Mouse (Mus musculus): ENCODE data around the gene Gm5767. TPM values are rescaled to one million over a fixed set of nuclear protein-coding genes. Genes with fewer than 3 reads are reported as not detected.

Gene Gm5767
- polyA plus RNA-seq, 1 experiment from 2014 or later: not detected

DNA sequence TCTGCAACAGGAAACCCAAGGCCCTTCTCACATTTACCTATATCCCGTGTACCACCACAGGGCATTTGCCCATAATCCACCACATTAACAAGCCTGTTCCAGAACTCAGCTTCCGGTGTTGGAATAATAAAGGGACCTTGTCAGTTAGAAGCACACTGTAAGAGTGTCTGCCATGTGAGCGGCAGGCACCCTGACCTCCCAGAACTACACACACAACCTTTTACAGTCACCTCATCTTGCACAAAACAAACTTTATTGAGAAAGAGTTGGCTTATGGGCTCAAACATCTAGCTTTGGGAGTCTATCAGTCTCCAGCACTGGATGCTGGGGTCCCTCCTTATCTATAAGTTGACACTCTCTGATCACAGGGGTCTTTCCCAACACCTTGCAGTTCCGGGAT is 22.2 kb upstream of the Gm5767 start:
- 87% methylated on average over 4 of the region's 4 CpGs for WGBS
- no peak for ATAC-seq (replicated peaks; ENCODE audit: low FRiP score)

GRCm38 (mm10) chr16:8658764-8659163 is 21.8 kb upstream of the Gm5767 start:
- H3K36me3 ChIP-seq: peaks cover 91% of the 10 kb centered on the region
- H3K4me2 ChIP-seq: no peak overlapping the region
- no peak for ATAC-seq (replicated peaks; ENCODE audit: low FRiP score)
- H3K4me1 ChIP-seq: peaks cover 3% of the 10 kb centered on the region; the same call in 1 of the 2 replicates
- H3K27me3 ChIP-seq: no peaks in the 10 kb centered on the region
- no peak overlapping the region for H3K4me3 ChIP-seq (replicated peaks)
- WGBS: 94% methylated on average over 4 of the region's 4 CpGs
- no peak overlapping the region for H3K9ac ChIP-seq
- no peak overlapping the region for H3K27ac ChIP-seq
- H3K9me3 ChIP-seq (replicated peaks): no peaks in the 10 kb centered on the region

More for the DNA sequence above, 22.2 kb upstream of the Gm5767 start:
- H3K9ac ChIP-seq: no peak overlapping the region
- peaks cover 92% of the 10 kb centered on the region for H3K36me3 ChIP-seq
- H3K4me1 ChIP-seq: no peaks in the 10 kb centered on the region; the same call in 1 of the 2 replicates
- H3K4me3 ChIP-seq (replicated peaks): no peak overlapping the region
- no peaks in the 10 kb centered on the region for H3K9me3 ChIP-seq (replicated peaks)
- no peak overlapping the region for H3K4me2 ChIP-seq
- no peak overlapping the region for H3K27ac ChIP-seq
- no peaks in the 10 kb centered on the region for H3K27me3 ChIP-seq

DNA sequence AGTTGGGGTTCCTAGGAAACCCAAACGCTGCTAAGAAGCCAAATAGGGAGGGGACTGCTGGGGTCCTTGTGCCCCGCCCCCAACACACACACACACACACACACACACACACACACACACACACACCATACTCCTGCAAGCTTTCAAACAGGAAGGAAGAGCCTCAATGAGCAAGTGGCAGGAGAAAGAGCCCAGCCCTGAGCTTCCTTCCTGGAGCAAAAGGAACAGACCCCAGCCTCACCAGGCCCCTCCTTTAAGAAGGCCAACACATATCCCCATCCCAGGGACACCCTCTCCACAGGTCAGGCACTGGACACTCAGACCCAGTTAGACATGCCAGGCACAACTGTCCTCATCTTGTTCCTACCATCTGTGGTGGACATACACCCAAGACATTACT is 17.5 kb upstream of the Gm5767 start:
- H3K4me1 ChIP-seq: peaks cover 36% of the 10 kb centered on the region

GRCm38 (mm10) chr16:8663606-8664539 is 16.7 kb upstream of the Gm5767 start:
- no peaks in the 10 kb centered on the region for H3K9me3 ChIP-seq (replicated peaks)
- peaks cover 43% of the 10 kb centered on the region for H3K36me3 ChIP-seq
- no peak overlapping the region for H3K9ac ChIP-seq
- H3K27ac ChIP-seq: 0 out of 2 replicates have a peak overlapping the region, but pooled peaks have one; percentile 32
- H3K27me3 ChIP-seq: no peaks in the 10 kb centered on the region
- WGBS: 69% methylated on average over 24 of the region's 24 CpGs
- H3K4me3 ChIP-seq (replicated peaks): no peak overlapping the region
- H3K4me1 ChIP-seq: peaks cover 44% of the 10 kb centered on the region
- no peak for ATAC-seq (replicated peaks; ENCODE audit: low FRiP score)
- no peak overlapping the region for H3K4me2 ChIP-seq

More for the DNA sequence above, 17.5 kb upstream of the Gm5767 start:
- no peak overlapping the region for H3K4me3 ChIP-seq (replicated peaks)
- H3K27me3 ChIP-seq: no peaks in the 10 kb centered on the region
- 0 out of 2 replicates have a peak overlapping the region, but pooled peaks have one; percentile 32 for H3K27ac ChIP-seq
- 59% methylated on average over 2 of the region's 2 CpGs for WGBS
- no peaks in the 10 kb centered on the region for H3K9me3 ChIP-seq (replicated peaks)
- H3K9ac ChIP-seq: no peak overlapping the region
- no peak for ATAC-seq (replicated peaks; ENCODE audit: low FRiP score)
- H3K36me3 ChIP-seq: peaks cover 52% of the 10 kb centered on the region
- H3K4me2 ChIP-seq: no peak overlapping the region

GRCm38 (mm10) chr16:8665367-8665766 is 15.2 kb upstream of the Gm5767 start:
- 78% methylated on average over 5 of the region's 5 CpGs for WGBS

GRCm38 (mm10) chr16:8666452-8666851 is 14.1 kb upstream of the Gm5767 start:
- 0 out of 2 replicates have a peak overlapping the region, but pooled peaks have one; percentile 23 for H3K9ac ChIP-seq
- peaks cover 69% of the 10 kb centered on the region for H3K4me1 ChIP-seq
- peaks cover 21% of the 10 kb centered on the region for H3K36me3 ChIP-seq
- 46% methylated on average over 2 of the region's 2 CpGs for WGBS
- ATAC-seq (replicated peaks; ENCODE audit: low FRiP score): no peak
- H3K9me3 ChIP-seq (replicated peaks): no peaks in the 10 kb centered on the region
- no peaks in the 10 kb centered on the region for H3K27me3 ChIP-seq
- H3K4me3 ChIP-seq (replicated peaks): no peak overlapping the region
- peak overlapping the region; percentile 22; the same call in 1 of the 2 replicates for H3K27ac ChIP-seq
- H3K4me2 ChIP-seq: no peak overlapping the region

More at GRCm38 (mm10) chr16:8665367-8665766, 15.2 kb upstream of the Gm5767 start:
- no peak overlapping the region for H3K4me3 ChIP-seq (replicated peaks)
- H3K27me3 ChIP-seq: no peaks in the 10 kb centered on the region
- no peak overlapping the region for H3K4me2 ChIP-seq
- no peak overlapping the region for H3K27ac ChIP-seq
- no peak for ATAC-seq (replicated peaks; ENCODE audit: low FRiP score)
- H3K36me3 ChIP-seq: peaks cover 28% of the 10 kb centered on the region
- H3K9ac ChIP-seq: no peak overlapping the region
- no peaks in the 10 kb centered on the region for H3K9me3 ChIP-seq (replicated peaks)
- peaks cover 59% of the 10 kb centered on the region for H3K4me1 ChIP-seq

GRCm38 (mm10) chr16:8667261-8667660 is 13.3 kb upstream of the Gm5767 start:
- ATAC-seq (replicated peaks; ENCODE audit: low FRiP score): no peak
- Histone ChIP-seq H3K9ac (no peak overlapping the region), H3K27ac (no peak overlapping the region), H3K9me3 (replicated peaks) (no peaks in the 10 kb centered on the region), H3K36me3 (peaks cover 13% of the 10 kb centered on the region), H3K4me2 (peak overlapping the region; percentile 19), H3K4me1 (peaks cover 74% of the 10 kb centered on the region), H3K4me3 (replicated peaks) (no peak overlapping the region), H3K27me3 (no peaks in the 10 kb centered on the region)
- WGBS: 62% methylated on average over 7 of the region's 7 CpGs

- Histone ChIP-seq H3K9ac (no peak overlapping the region), H3K36me3 (peaks cover 8% of the 10 kb centered on the region), H3K4me1 (peaks cover 79% of the 10 kb centered on the region), H3K27ac (no peak overlapping the region), H3K27me3 (peaks cover 3% of the 10 kb centered on the region; the same call in 1 of the 2 replicates), H3K4me3 (replicated peaks) (no peak overlapping the region), H3K4me2 (no peak overlapping the region), H3K9me3 (replicated peaks) (no peaks in the 10 kb centered on the region)
- no peak for ATAC-seq (replicated peaks; ENCODE audit: low FRiP score)
- WGBS: 68% methylated on average over 4 of the region's 4 CpGs
Measured at GRCm38 (mm10) chr16:8667814-8668213, 12.8 kb upstream of the Gm5767 start.

GRCm38 (mm10) chr16:8668386-8668785 is 12.2 kb upstream of the Gm5767 start:
- no peak overlapping the region for H3K4me2 ChIP-seq
- no peak overlapping the region for H3K27ac ChIP-seq
- no peaks in the 10 kb centered on the region for H3K9me3 ChIP-seq (replicated peaks)
- WGBS: 87% methylated on average over 2 of the region's 2 CpGs
- ATAC-seq (replicated peaks; ENCODE audit: low FRiP score): no peak
- no peak overlapping the region for H3K9ac ChIP-seq
- no peak overlapping the region for H3K4me3 ChIP-seq (replicated peaks)
- peaks cover 80% of the 10 kb centered on the region for H3K4me1 ChIP-seq
- peaks cover 8% of the 10 kb centered on the region for H3K27me3 ChIP-seq
- peaks cover 3% of the 10 kb centered on the region; the same call in 1 of the 2 replicates for H3K36me3 ChIP-seq

- Histone ChIP-seq H3K36me3 (no peaks in the 10 kb centered on the region), H3K4me2 (peak overlapping the region; percentile 93), H3K4me1 (peaks cover 73% of the 10 kb centered on the region), H3K9ac (0 out of 2 replicates have a peak overlapping the region, but pooled peaks have one; percentile 31), H3K9me3 (replicated peaks) (no peaks in the 10 kb centered on the region), H3K27me3 (peaks cover 10% of the 10 kb centered on the region), H3K27ac (no peak overlapping the region), H3K4me3 (replicated peaks) (0 out of 2 replicates have a peak overlapping the region, but pooled peaks have one; percentile 75)
- 69% methylated on average over 5 of the region's 5 CpGs for WGBS
- no peak for ATAC-seq (replicated peaks; ENCODE audit: low FRiP score)
Measured at GRCm38 (mm10) chr16:8669432-8669831, 11.1 kb upstream of the Gm5767 start.

DNA sequence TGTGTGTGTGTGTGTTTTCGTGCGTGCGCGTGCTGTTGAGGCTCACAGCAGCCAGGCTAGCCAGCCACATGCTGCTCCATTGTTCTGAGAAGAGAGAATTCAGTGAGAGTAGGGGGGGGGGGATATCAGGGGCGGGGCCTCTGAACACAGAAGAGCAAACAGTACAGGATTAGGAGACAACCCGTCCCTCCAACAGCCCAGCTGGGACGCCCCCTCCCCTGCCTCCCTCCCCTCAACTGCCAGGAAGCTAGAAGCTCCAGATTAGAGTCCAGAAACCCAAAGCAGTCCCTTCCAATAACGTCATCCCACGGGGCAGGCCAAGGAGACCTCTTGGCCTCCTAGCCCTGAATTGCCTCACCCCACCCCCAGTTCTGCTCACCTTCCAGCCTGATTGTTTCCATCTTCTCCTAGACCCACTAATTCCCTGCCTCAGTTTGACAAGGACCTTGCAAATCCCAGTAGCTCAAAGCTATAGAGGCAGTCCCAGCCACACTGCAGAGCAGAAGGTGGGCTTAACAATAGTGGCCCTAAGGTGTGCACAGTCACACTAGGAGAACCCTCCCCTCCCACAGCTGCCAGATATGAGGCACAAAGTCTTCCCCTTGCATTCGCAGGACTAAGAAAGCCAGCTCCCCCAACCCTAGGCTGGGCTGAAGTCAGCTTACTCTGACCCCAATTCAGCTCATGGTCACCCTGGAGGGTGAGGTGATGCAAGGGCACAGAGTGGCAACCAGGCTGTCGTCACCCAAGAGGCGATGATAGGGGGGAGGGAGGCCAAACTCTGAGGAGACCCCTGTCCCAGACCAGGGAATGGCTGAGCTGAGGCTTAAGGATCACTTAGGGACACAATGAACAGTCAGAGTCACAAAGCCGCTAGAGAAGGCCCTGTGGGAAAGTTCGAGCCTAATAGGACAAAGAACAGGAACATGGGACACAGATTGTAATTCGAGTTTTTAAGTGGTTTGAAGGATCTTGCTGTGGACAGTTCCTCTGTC is 10.2 kb upstream of the Gm5767 start:
- H3K4me3 ChIP-seq (replicated peaks): peak overlapping the region; percentile 75
- no peaks in the 10 kb centered on the region for H3K36me3 ChIP-seq
- no peak overlapping the region; the same call in 1 of the 2 replicates for H3K27ac ChIP-seq
- H3K9ac ChIP-seq: peak overlapping the region; percentile 62
- ATAC-seq (replicated peaks; ENCODE audit: low FRiP score): no peak
- WGBS: 12% methylated on average over 14 of the region's 15 CpGs
- H3K4me2 ChIP-seq: peak overlapping the region; percentile 93
- peaks cover 71% of the 10 kb centered on the region for H3K4me1 ChIP-seq
- peaks cover 10% of the 10 kb centered on the region for H3K27me3 ChIP-seq
- H3K9me3 ChIP-seq (replicated peaks): no peaks in the 10 kb centered on the region

All from kidney, embryonic 15.5 days (tissue).